ENCODE assay signal across 18 mouse cellular contexts in the genomic region with DNA sequence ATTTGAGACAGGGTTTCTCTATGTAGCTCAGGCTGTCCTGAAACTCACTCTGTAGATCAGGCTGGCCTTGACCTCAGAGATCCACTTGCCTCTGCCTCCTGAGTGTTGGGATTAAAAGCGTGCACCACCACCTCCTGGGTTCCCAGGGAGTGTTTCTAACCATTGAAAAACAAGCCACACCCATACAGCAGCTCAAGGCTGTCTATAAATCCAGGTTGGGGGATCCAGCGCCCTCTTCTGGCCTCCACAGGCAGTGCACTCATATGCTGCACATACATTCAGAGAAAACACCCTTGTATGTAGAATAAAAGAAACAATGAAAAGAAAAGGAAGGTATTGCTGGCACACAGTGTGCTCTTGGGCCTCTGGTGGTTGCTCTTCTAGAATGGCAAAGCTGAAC.
DNase-seq lines count a peak whose midpoint lies in the region; TF ChIP-seq lines count a peak whose summit lies in the region.
"Had no signal": no experiment of that assay in that cellular context is flagged by ENCODE, and none has a peak within 500 bp of the region (broad histone marks: within the 10 kb centered on the region; RNA-seq: fewer than 3 reads in every experiment).

No protein-coding gene starts in this region.

- TF ChIP-seq POLR2A in testis, adult 2 months (IDR thresholded peaks at IDR 0.05; ENCODE audit: control insufficient read depth, low read depth, low read length): no peak

- H3K4me3 ChIP-seq in layer of hippocampus, adult 2 months: no peak overlapping the region
- no peak overlapping the region for H3K4me3 ChIP-seq in testis, adult 2 months (ENCODE audit: control insufficient read depth, low read depth, low read length)
- H3K4me3 ChIP-seq: embryonic facial prominence, embryonic 10.5 days; forebrain, embryonic 13.5 days; heart, embryonic 15.5 days; hindbrain, embryonic 10.5 days; hindbrain, embryonic 15.5 days had no signal

- H3K27me3 ChIP-seq in testis, adult 2 months (ENCODE audit: control insufficient read depth, insufficient read depth, low read length): no peaks in the 10 kb centered on the region
- H3K27me3 ChIP-seq: forebrain, embryonic 13.5 days; hindbrain, embryonic 15.5 days had no signal

- H3K27ac ChIP-seq in layer of hippocampus, adult 2 months: no peak overlapping the region
- no peak overlapping the region for H3K27ac ChIP-seq in testis, adult 2 months (ENCODE audit: control insufficient read depth, insufficient read depth, low read depth, low read length)
- H3K27ac ChIP-seq: embryonic facial prominence, embryonic 10.5 days; forebrain, embryonic 13.5 days; heart, embryonic 15.5 days; hindbrain, embryonic 10.5 days; hindbrain, embryonic 15.5 days had no signal

- no peaks in the 10 kb centered on the region for H3K36me3 ChIP-seq in testis, adult 2 months (ENCODE audit: control insufficient read depth, insufficient read depth, low read length)
- H3K36me3 ChIP-seq: embryonic facial prominence, embryonic 10.5 days; heart, embryonic 15.5 days; hindbrain, embryonic 10.5 days; hindbrain, embryonic 15.5 days had no signal

- peaks cover 7% of the 10 kb centered on the region for H3K4me1 ChIP-seq in testis, adult 2 months (ENCODE audit: control insufficient read depth, insufficient read depth, low read length)
- H3K4me1 ChIP-seq: forebrain, embryonic 13.5 days; heart, embryonic 15.5 days; hindbrain, embryonic 15.5 days had no signal

- DNase-seq in layer of hippocampus, adult 2 months (ENCODE audit: low spot score in 2 of 2): no peak
- no peak for DNase-seq in layer of hippocampus, adult 9-10 months (ENCODE audit: low spot score)
- DNase-seq in testis, postnatal 10 days (ENCODE audit: low spot score): no peak
- DNase-seq in ZHBTc4 (ENCODE audit: low read depth, low spot score): peak; percentile 75
- no peak for DNase-seq in right cerebral cortex, adult 2 months (ENCODE audit: low spot score in 2 of 2)
- DNase-seq: adrenal gland, adult 2 months; adrenal gland, postnatal 25 days; cerebellum, adult 18-20 months; cerebellum, adult 9-11 months; gastrocnemius, postnatal 10 days; heart, adult 18-20 months; heart, postnatal 14 days had no signal

- TF ChIP-seq CTCF in layer of hippocampus, adult 2 months (conservative IDR thresholded peaks at IDR 0.05): peak; percentile 39
- peak; percentile 40; the same call in 1 of the 2 replicates for TF ChIP-seq CTCF in testis, adult 2 months (IDR thresholded peaks at IDR 0.05; ENCODE audit: control insufficient read depth, insufficient read depth, insufficient replicate concordance, low read depth, low read length)
